Mouse (Mus musculus) brain, embryonic 14.5 days (tissue): ENCODE results near the gene Cyp2a12. TPM values are rescaled to one million over a fixed set of nuclear protein-coding genes. Genes with fewer than 3 reads are reported as not detected.
"Not testable (repeated sequence)": the region's sequence is repeated elsewhere in the genome, so short reads cannot be mapped to it uniquely, and the experiment has no call there.

ENCODE experiments used
- DNase-seq: peaks from one replicate; pipeline ENCODE4 v3.0.0-alpha.2; 2011; ENCODE audit warnings: low read depth
- CTCF ChIP-seq: fragments of 200-500 bp; IDR thresholded peaks from 2 replicates; pipeline ENCODE4 v1.5.1; 2012; ENCODE audit warnings: inconsistent platforms, mild to moderate bottlenecking, moderate library complexity, borderline replicate concordance; ENCODE audit not compliant: insufficient read depth, insufficient read length; ENCODE audit errors: extremely low read depth
- POLR2A ChIP-seq: fragments of 200-500 bp; IDR thresholded peaks from 2 replicates; pipeline ENCODE4 v1.6.1; 2012; ENCODE audit warnings: mild to moderate bottlenecking, inconsistent platforms, borderline replicate concordance; ENCODE audit not compliant: poor library complexity, insufficient read depth, insufficient read length, severe bottlenecking; ENCODE audit errors: extremely low read depth
- polyA plus RNA-seq: library from polyadenylated mRNA; depleted of rRNA; stranded (reverse); fragments of >200 nt; gene quantifications from 2 replicates; pipeline ENCODE4 v1.2.3, GENCODE M21; 2012; rRNA removed

The Cyp2a12 gene
- polyA plus RNA-seq, result not detected in 2 replicates

- no peak for DNase-seq
- TF ChIP-seq CTCF (no peak), POLR2A (no peak)
Observed at GRCm38 (mm10) chr7:27028789-27029188, at the start of gene Cyp2a12. Gene Cyp2a12, plus strand, starts transcription at chr7:27029081.

GRCm38 (mm10) chr7:26981464-26981863 lies 47.4 kb upstream of the Cyp2a12 start:
- not testable (repeated sequence) for DNase-seq

- DNase-seq, result not testable (repeated sequence)
Observed at GRCm38 (mm10) chr7:26981937-26982336, 46.9 kb upstream of the Cyp2a12 start.

GRCm38 (mm10) chr7:26982551-26982950 lies 46.3 kb upstream of the Cyp2a12 start:
- TF ChIP-seq POLR2A, result no peak
- no peak for TF ChIP-seq CTCF
- no peak for DNase-seq

- not testable (repeated sequence) for DNase-seq
Observed at GRCm38 (mm10) chr7:26983151-26983550, 45.7 kb upstream of the Cyp2a12 start.

GRCm38 (mm10) chr7:27026581-27026980 lies 2.3 kb upstream of the Cyp2a12 start:
- not testable (repeated sequence) for DNase-seq

GRCm38 (mm10) chr7:27048886-27049285 lies 20.0 kb downstream of the Cyp2a12 start:
- DNase-seq, result not testable (repeated sequence)

- not testable (repeated sequence) for DNase-seq
Observed at GRCm38 (mm10) chr7:27059333-27059732, 30.5 kb downstream of the Cyp2a12 start.

- DNase-seq, result not testable (repeated sequence)
Observed at GRCm38 (mm10) chr7:27059896-27060295, 31.0 kb downstream of the Cyp2a12 start.

GRCm38 (mm10) chr7:27078641-27079040 lies 49.8 kb downstream of the Cyp2a12 start:
- no peak for DNase-seq
- TF ChIP-seq CTCF (no peak), POLR2A (no peak)

- no peak for TF ChIP-seq POLR2A
- no peak for DNase-seq
Observed at GRCm38 (mm10) chr7:27081625-27082024, 52.7 kb downstream of the Cyp2a12 start.

Other genes with a start within 250 kb of the Cyp2a12 start
- not detected in 2 replicates for gene Cyp2g1, start 220.2 kb upstream of the Cyp2a12 start, polyA plus RNA-seq
- 0.42 and 1.1 TPM in 2 replicates for gene Cyp2a5, start 193.8 kb upstream of the Cyp2a12 start, polyA plus RNA-seq
- gene Cyp2a22, start 89.7 kb upstream of the Cyp2a12 start, polyA plus RNA-seq, result not detected in 2 replicates
- 0.05 TPM in 1 of 2 replicates, not detected in the other for gene Cyp2f2, start 90.8 kb downstream of the Cyp2a12 start, polyA plus RNA-seq
- not detected in 2 replicates for gene Cyp2t4, start 124.6 kb downstream of the Cyp2a12 start, polyA plus RNA-seq
- 129 and 131 TPM in 2 replicates for gene Egln2, start 137.7 kb downstream of the Cyp2a12 start, polyA plus RNA-seq
- 81.4 and 86.7 TPM in 2 replicates for gene Rab4b, start 149.8 kb downstream of the Cyp2a12 start, polyA plus RNA-seq
- gene Gm21983, start 152.0 kb downstream of the Cyp2a12 start, polyA plus RNA-seq, result 0.16 TPM in 1 of 2 replicates, not detected in the other
- 12.3 and 14.6 TPM in 2 replicates for gene Mia, start 152.1 kb downstream of the Cyp2a12 start, polyA plus RNA-seq
- 11.9 and 13.2 TPM in 2 replicates for gene BC024978, start 166.7 kb downstream of the Cyp2a12 start, polyA plus RNA-seq
- 320 and 444 TPM in 2 replicates for gene Snrpa, start 167.2 kb downstream of the Cyp2a12 start, polyA plus RNA-seq
- gene Itpkc, start 199.6 kb downstream of the Cyp2a12 start, polyA plus RNA-seq, result 15.3 and 15.9 TPM in 2 replicates
- 42.6 and 50.1 TPM in 2 replicates for gene Coq8b, start 203.9 kb downstream of the Cyp2a12 start, polyA plus RNA-seq
- 109 and 112 TPM in 2 replicates for gene Numbl, start 229.4 kb downstream of the Cyp2a12 start, polyA plus RNA-seq